Mouse (Mus musculus): ENCODE data around the gene Zfp607a. TPM values are rescaled to one million over a fixed set of nuclear protein-coding genes. Genes with fewer than 3 reads are reported as not detected.
"Not testable (repeated sequence)": the region's sequence is repeated elsewhere in the genome, so short reads cannot be mapped to it uniquely, and the experiment has no call there.

Gene Zfp607a
- total RNA-seq (2015; ENCODE audit: low replicate concordance) (0.58 and 1.0 TPM in 2 replicates), total RNA-seq (2017; ENCODE audit: low replicate concordance) (1.1 and 2.6 TPM in 2 replicates)

- ATAC-seq (replicated peaks; ENCODE audit: low FRiP score, poor library complexity, severe bottlenecking) = no peak
Observed at GRCm38 (mm10) chr7:27857227-27857626, at the start of gene Zfp607a. Zfp607a (plus strand) TSS chr7:27857527.

- no peak for ATAC-seq (replicated peaks; ENCODE audit: low FRiP score, poor library complexity, severe bottlenecking)
Observed at GRCm38 (mm10) chr7:27818526-27819110, 38.7 kb upstream of the Zfp607a start.

- no peak for ATAC-seq (replicated peaks; ENCODE audit: low FRiP score, poor library complexity, severe bottlenecking)
Observed at GRCm38 (mm10) chr7:27822611-27823010, 34.7 kb upstream of the Zfp607a start.

- ATAC-seq (replicated peaks; ENCODE audit: low FRiP score, poor library complexity, severe bottlenecking) = no peak
Observed at GRCm38 (mm10) chr7:27834131-27834530, 23.2 kb upstream of the Zfp607a start.

GRCm38 (mm10) chr7:27837896-27838295 is 19.4 kb upstream of the Zfp607a start:
- no peak for ATAC-seq (replicated peaks; ENCODE audit: low FRiP score, poor library complexity, severe bottlenecking)

- peak; percentile 93 for ATAC-seq (replicated peaks; ENCODE audit: low FRiP score, poor library complexity, severe bottlenecking)
Observed at GRCm38 (mm10) chr7:27838323-27839249, 18.7 kb upstream of the Zfp607a start, which contains the start of gene Zfp59. Zfp59 (plus strand) TSS chr7:27838607.

GRCm38 (mm10) chr7:27839596-27839995 is 17.7 kb upstream of the Zfp607a start:
- no peak for ATAC-seq (replicated peaks; ENCODE audit: low FRiP score, poor library complexity, severe bottlenecking)

GRCm38 (mm10) chr7:27840104-27840503 is 17.2 kb upstream of the Zfp607a start:
- ATAC-seq (replicated peaks; ENCODE audit: low FRiP score, poor library complexity, severe bottlenecking) = no peak

GRCm38 (mm10) chr7:27859301-27860251 is 2.2 kb downstream of the Zfp607a start:
- no peak for ATAC-seq (replicated peaks; ENCODE audit: low FRiP score, poor library complexity, severe bottlenecking)

- ATAC-seq (replicated peaks; ENCODE audit: low FRiP score, poor library complexity, severe bottlenecking) = peak; percentile 82
Observed at GRCm38 (mm10) chr7:27860396-27861235, 3.3 kb downstream of the Zfp607a start.

GRCm38 (mm10) chr7:27862578-27862977 is 5.3 kb downstream of the Zfp607a start:
- not testable (repeated sequence) for ATAC-seq (replicated peaks; ENCODE audit: low FRiP score, poor library complexity, severe bottlenecking)

- no peak for ATAC-seq (replicated peaks; ENCODE audit: low FRiP score, poor library complexity, severe bottlenecking)
Observed at GRCm38 (mm10) chr7:27881721-27882120, 24.4 kb downstream of the Zfp607a start.

- no peak for ATAC-seq (replicated peaks; ENCODE audit: low FRiP score, poor library complexity, severe bottlenecking)
Observed at GRCm38 (mm10) chr7:27900601-27901000, 43.3 kb downstream of the Zfp607a start.

GRCm38 (mm10) chr7:27905061-27905848 is 47.9 kb downstream of the Zfp607a start:
- ATAC-seq (replicated peaks; ENCODE audit: low FRiP score, poor library complexity, severe bottlenecking) = no peak

- not testable (repeated sequence) for ATAC-seq (replicated peaks; ENCODE audit: low FRiP score, poor library complexity, severe bottlenecking)
Observed at GRCm38 (mm10) chr7:27910952-27911351, 53.6 kb downstream of the Zfp607a start.

- not testable (repeated sequence) for ATAC-seq (replicated peaks; ENCODE audit: low FRiP score, poor library complexity, severe bottlenecking)
Observed at GRCm38 (mm10) chr7:27927041-27927440, 69.7 kb downstream of the Zfp607a start.

GRCm38 (mm10) chr7:27928818-27929695 is 71.7 kb downstream of the Zfp607a start, which contains the start of gene Zfp974:
Zfp974 (minus strand) TSS chr7:27929460.
- no peak for ATAC-seq (replicated peaks; ENCODE audit: low FRiP score, poor library complexity, severe bottlenecking)
